Mouse (Mus musculus) 3T3-L1 (cell line): ENCODE results near the gene Llph.
A peak's percentile ranks its signal among the peaks of the same experiment; 100 is the strongest.

Experiments
- DNase-seq: peaks from one replicate; pipeline ENCODE4 v3.0.0-alpha.2; 2015; ENCODE audit warnings: low read depth, low spot score

Gene Llph

DNA sequence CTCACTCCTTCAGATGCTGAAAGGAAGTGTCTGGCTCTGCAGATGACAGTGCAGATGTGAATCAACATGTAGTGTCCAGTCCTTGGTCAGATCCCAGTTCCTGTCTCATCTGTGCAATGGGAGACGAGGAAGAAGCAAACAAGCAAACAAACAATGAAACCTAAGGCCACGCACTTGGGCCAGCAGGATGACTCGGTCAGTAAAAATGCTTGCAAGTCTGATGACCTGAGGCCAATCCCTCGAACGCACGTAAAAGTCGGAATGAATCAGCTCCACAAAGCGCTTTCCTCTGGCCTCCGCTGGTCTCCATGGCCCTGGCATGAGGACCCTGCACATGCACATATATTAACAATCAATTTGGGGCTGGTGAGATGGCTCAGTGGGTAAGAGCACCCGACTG is 7.9 kb upstream of the Llph start:
- DNase-seq, result peak; percentile 66

DNA sequence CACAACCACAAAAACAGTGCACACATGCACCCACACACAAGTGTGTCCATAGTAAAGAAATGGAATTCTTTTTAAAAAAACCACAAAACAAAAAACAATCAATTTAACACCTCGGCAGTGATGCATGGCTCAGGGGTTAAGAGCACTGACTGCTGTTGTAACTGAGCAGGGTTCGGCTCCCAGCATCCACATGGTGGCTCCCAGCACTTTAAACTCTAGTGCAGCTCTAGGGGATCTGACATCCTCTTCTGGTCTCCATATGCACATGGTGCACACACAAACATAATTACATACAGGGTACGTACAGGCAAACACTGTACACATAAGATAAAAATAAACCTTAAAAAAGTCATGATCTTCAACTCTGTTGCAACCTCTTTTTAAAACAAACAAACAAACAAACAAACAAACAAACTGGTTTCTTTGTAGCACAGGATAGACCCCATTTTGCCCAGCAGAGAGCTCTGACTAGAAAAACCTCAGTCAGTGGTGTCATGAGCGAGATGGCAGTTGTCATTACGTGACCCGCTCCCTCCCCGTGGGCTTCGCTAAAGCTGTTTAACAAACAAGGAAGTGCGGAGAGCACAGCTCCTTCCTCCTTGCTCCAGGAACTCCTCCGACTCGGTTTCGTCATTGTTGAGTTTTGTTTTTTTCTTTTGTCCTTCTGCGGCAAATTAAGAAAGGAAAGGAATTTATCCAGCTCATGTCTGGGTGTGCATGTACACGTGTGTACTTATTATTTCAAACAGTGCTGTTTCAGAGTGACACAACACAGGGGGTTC is 7.1 kb upstream of the Llph start:
- DNase-seq, result no peak

DNA sequence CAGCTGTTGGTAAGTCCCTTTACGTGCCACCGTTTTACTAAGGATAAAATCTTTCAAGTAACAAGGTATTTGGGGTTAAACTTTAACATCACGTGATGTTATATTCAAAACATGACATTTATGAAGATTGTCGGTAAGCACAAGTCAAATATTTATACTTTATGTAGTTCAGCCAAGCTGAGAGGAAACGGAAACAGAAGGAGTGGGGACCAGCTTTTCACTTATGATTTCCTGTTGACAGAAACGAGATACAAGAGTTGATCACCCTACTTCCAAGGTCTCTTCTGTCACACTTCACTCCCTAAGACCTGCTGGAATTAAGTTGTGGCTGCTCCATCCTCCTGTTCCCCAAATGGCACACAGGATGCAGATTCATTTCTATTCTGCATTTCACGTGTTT is 6.1 kb upstream of the Llph start:
- no peak for DNase-seq

DNA sequence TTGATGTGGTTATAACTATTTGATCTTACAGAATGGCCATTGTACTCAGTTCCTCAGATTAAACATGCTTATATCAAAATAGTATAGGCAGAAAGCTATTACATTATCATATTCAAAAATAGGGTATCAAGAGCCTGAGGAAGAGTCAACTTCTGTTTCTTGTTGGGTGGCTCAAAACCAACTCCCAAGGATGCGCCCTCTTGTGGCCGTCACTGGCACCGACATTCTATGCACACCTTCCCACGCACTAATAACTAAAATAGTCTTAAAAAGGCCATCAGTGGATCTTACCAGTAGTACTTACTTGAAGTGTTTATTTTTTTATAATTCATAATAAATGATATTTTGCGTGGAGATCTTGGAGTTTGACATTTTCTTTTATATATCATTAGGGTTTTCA is 4.8 kb downstream of the Llph start:
- peak; percentile 82 for DNase-seq

DNA sequence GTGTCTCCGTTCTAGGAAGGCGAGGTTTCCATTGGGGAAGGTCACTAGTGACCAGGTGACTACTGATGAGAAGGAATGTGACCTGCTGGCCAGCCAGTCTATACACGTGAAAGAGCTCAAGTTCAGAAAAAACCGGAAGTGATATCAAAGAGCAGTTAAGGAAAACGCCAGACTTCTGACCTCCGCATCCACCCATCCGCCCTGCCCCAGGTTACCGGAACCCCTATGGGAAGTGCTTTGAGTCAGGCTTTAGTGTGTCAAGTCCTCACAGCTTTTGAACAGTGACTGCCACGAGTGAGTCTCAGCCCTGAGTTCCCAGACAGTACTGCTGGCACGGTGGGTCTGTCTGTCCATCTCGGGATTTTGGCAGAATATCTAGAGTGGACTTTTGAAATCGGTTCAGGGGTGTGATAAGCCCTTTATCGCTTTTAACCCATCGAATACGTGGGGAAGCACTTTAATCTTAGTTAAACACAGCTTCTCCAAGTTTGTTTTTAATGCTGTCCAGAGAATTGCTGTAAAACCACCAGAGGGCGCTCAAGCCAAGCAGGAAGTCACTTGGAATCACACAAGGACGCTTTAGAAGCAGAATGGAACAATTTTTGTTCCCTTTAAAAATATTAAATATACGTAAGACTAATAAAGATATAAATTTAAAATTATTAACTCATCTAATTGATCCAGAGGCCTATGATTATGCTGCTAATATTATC is 6.9 kb downstream of the Llph start:
- peak; percentile 78 for DNase-seq

DNA sequence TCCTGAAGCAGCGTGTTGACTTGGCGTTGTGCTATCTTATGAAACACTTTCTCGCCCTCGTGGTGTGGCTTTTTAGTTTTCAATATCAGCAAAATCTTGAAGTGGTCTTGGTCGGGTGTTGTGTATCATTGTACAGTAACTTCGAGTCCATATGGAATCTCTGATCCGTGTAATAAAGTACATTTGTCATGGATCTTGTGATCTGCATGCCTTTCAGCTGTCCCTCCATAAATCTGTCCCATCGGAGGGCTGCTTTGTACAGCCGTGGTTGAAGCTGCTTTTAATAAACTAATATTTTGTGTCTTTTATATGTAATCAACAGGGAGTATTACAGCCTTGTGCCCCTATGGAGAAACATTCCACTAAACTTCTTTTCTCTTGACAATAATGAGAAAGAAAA is 10.0 kb downstream of the Llph start:
- DNase-seq, result no peak

DNA sequence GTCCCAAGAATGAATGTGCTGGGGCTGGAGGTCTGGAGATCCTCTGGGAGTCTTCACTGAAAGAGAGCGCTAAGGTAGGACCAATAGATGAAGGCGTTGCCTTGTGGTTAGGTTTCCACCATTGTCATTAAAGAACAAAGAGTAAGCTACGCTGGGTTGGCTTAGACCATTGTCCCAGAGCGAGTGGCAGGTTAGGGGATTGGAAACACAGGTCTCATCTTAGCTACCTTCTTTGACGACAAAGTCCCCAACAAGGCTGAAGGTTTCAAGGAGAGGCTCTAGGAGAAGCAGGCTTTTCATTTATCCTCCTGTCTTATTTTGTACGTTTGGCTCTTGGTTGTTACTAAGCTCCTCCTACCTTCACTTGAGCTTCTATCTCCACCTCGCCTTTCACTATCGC is 11.4 kb downstream of the Llph start:
- no peak for DNase-seq

DNA sequence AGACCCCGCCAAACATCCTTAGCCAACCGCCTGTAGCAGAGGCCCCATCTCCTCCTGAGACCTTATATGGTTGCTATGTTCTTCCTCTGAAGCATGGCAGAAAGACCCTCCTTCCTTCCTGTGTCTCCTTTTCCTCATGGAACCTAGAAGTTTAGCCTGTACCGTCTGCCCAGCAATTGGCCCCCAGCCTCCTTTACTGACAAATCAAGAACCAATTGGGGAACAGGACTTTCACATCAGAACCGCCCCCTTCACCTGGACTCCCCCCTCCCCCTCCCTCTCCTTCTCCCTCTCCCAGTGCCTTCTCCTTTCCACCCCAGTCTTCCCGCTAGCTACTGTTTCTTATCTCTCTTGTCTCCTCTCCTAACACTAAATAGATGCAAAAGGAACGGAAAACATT is 12.6 kb downstream of the Llph start:
- no peak for DNase-seq

DNA sequence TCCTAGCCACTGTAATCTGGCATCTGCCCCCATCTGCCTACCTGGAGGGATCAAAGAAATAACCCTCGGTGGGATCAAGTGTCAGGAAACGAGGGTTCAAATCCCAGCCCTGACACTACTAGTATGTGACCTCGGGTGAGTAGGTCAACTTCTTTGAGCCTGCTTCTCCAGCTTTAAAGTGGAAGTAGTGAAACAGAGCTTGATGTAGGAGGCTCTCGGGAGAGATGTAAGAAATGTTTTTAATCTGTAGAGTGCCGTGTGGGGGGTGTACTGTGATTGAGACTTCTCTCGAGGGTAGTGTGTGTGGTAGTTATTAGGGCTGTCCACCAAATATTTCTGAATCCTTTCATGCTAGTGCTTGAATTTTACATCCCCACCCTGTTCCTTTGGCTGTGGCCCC is 15.6 kb downstream of the Llph start:
- no peak for DNase-seq

DNA sequence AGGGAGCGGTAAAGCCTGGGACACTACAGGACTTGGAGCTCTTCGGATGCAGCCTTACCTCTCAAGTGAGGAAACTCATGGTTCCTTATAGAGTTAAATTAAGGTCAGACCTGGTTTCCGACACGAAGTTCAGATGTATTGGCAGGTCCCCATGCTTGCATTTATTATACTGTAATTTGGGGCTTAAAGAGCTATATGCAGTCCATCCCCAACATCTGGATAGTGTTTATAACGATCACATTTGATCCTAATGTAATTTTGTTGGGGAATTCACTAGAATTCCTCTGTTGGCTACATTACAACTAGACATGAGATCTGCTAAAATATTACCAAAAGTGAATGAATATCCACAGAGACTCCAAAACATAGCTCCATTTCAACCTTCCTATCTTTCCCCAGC is 18.8 kb downstream of the Llph start:
- DNase-seq, result no peak

DNA sequence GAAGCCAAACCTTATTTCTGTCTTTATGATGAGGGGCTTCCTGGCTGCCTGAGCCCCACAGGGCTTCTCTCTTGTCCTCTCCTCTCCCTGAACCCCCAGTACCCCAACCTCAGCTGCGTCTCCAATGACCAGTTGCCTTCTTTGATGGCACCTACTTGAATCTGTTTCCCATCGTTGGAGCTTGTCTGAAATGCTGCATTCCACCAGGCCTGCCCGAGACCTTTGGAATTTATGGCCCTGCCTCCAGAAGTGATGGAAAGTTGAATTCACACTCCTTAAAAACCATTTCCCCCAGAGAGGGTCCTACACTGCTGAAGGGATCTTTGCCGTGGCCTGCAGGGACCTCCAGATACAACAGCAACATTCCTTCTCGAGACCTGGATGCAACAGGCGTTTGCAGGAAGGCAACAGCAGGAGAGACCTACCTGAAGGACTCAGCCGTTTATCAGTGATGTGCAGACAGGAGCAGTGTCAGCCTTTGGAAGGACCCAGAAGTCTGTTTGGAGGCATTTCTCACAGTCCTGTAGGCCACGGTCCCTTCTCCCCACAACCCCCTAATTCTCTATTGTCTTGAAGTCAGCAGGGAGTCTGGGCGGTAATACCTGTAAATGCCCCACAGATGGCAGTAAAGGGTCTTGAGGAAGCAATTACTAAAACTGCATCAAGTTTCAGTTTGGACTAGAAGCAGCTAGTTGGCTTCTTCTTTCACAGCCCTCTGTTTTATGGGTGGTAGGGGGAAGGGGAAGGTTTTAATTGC is 20.3 kb downstream of the Llph start:
- peak; percentile 87 for DNase-seq

DNA sequence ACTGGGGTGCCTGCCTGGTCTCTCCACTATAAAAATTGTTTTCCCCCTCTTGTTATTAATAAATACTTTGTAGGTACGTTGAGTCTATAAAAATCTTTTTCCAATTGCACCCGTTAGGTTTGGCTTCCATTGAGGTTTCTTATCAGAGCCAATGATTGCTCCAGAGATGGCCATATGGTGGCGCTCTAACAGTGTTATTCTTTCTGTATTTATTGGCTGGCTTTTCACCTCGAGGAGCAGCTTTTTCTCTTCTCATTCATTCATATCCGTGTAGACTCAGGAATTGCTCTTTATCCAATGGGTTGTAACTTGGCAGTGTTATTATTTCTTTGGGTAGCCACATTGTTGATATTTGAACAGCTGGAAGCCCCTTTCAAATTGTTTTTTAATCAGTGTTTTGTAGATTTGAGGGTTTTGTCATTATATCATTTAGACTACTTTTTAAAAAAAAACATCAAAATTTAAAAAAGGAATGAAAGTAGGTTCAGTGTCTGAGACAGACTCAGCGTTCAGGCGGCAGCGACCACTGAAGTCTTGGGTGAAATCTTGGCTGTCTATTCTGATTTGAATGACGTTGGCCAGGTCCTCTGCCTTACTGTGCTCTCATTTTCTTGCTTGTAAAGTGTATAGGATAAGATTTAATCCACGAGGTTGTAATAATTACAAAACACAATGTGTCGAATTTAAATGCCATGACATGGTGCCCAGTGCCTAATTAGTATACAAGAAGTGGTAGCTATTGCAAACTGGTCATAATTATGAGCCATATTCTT is 24.2 kb downstream of the Llph start:
- DNase-seq, result peak; percentile 22

DNA sequence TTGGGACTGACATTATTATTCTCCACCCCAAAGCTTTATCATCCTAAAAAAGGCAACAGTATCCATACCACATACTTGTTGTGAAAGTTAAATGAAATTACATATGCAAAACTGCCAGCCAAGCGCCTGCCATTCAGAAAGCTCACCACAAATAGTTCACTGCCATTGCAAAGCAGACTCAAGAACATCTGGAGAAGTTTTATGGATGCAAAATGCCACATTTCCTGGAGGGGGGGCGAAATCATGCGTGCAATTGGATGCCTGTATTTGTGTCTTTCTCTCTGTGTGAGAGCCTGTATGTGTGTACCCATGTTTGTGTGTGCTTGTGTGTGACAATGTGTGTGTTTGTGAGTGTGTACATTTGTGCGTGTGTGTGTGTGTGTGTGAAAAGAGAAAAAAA is 24.9 kb downstream of the Llph start:
- DNase-seq, result peak; percentile 18

DNA sequence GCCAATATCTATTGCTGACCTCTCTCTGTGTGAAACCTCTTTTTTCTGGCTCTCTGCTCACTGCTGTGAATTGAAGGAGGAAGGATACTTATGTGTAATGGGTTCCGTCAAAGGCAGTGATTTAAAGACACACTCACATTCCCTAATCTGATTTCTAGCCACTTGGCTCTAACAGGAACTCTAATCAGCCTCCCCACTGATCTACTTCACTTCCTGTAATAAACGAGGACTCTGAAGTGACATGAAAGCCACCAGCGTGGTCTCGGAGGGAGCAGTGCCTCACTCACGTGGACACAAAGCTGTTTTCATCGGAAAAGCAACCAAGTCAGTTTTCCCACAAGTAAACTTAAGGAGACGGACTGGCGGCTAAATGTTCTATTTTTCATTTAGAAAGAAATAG is 25.9 kb downstream of the Llph start:
- no peak for DNase-seq

DNA sequence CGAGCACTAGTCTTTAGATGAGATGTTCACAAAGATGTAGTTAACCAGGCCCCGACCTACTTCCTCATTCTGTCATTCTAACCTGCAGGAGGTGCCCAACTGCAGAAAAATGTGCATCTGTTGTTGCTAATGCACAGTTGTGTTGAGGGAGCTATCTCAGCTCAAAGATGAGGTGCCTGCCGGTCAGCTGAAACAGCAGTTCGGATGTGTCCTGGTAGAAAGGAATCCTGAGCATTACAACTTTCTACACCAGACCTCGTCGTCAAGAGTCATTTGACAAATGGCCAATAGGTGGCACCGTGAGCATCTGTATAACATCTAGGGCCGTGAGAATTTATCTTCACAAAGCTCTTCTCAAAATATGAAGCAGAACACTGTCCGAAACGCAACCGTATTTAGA is 30.4 kb downstream of the Llph start:
- peak; percentile 88 for DNase-seq

DNA sequence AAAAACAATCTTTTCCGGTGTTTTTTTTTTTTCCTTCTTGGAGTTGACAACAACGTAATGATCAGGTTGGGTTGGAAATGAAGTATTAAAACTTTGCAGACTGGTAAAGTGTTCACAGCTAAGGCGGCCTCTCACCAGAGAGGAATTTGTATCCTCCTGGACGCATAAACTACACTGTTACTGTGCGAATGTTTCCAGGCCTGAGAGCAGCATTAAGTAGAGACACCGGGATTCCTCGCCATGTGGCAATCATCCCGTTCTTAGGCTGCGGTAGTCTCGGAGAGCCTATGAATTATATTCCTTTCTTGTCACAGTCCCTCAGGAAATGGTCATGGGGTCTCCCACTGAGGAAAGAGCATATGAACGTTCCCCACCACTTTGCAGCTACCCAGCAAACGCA is 40.9 kb downstream of the Llph start:
- DNase-seq, result no peak

DNA sequence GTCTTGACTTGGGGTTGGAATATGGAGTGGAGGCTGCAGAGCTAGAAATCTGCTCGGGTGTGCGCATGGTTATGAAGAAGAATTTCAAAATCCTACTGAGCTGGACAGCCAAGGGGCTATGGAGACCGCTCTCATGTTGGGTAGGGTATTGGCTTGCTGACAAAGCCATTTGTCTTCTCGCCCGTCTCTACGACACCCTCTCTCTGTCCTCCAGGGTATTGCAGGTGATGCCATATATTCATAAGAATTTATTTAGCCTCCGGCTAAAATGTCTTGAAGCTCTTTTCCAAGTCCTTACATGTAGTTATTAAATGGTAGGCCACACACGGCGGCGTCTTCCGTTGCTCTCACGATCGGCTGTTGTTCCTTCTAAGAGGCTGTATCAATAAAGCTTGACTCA is 43.1 kb downstream of the Llph start:
- DNase-seq, result no peak

DNA sequence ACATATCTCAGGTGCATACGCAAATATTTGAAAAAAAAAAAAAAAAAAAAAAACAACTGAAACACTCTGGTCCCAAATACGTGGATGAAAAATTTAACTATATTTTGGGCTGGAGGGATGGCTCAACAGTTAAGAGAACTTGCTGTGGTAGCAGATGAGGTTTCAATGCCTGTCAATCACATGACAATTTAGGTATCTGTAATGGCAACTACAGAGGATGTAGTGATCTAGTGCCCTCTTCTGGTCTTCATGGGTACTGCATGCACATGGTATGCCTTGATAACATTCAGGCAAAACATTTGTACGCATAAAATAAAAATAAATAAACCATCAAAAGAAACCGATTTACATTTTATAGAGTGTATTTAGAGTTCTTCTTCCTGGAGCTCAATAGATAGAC is 43.9 kb downstream of the Llph start:
- peak; percentile 73 for DNase-seq

DNA sequence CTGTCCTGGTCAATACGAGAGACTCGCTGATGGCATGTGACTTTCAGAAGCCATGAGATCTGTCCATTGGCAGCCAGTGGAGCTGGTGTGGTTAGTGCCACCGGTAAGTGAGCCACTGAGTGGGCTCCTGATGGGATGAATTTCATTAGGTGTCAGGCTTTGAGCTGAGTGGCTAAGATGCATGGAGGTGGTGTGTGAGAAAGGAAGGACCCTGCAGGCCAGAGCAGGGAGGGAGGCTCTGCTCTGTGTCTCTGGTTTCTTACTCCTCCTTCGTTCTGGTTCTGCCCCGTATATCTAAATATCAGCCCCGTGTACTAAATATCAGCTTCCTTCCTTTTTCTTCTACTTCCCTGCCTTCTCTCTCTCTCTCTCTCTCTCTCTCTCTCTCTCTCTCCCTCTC is 44.4 kb downstream of the Llph start:
- no peak for DNase-seq

DNA sequence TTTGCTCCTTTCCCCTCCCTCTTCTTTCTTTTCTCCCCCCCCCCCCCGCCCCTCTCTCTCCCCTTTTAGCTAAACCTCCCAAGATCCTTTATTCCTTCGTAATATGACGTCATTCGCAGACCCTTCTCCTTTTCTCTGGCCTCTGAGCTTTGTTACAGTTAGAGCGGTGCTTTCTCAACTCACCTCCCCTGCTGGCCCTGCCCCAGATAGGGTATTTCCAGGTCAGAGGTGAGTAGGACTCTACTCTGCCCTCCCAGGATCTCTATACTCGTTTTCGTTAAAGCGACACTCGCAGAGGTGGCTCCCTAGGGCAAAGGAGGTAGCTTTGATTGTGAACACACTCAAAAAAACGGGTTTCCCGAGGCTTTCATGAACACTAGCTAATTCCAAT is 45.0 kb downstream of the Llph start:
- no peak for DNase-seq

DNA sequence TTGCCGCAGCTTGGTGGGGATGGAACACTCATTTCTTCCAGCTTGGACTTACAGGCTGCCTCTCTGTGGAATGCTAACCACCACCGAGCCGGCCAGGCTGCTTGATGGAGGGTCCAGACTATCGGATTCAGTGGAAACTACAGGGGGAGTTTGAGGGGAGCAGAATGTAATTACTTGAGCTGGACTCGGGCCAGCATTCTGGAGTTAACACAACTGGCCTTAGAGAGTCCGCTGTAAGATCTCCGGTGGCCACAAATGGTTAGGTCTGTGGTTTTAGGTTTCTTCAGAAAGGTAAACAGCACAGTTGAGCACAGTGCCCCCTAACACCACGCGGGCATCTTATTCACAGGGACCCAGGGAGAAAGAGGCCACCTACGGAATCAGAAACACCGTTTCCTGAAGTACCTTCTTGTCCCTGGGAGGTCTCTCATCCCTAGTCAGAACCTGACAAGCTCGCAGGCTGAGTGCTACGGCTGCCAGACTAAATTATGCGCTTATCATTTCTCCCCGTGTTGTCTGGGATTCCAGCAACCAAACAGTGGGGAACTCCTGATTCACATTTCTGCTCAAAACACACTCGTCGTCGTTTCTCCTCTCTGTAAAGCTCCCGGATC is 45.5 kb downstream of the Llph start:
- peak; percentile 22 for DNase-seq

DNA sequence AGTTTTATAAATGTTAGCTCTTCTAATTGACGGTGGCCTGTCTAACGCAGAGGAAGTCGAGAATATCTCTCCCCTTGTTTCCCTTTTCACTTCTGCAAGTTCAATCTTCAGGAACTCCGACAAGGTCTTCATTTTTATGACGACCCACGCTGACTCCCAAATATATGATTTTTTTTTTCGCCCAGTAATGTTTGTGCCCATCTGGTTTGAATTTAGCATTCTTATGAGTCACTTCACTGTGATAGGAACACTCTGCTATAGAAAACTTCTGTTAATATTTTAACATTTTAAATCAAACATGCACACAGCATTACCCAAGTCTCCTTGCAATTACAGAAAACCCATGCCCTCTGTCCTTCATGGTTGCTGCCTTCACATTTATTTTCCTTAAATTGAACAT is 46.5 kb downstream of the Llph start:
- peak; percentile 81 for DNase-seq
